Mouse (Mus musculus) E14TG2a.4 (cell line): ENCODE measurements around the gene Thsd7a.

Source experiments
- CTCF ChIP-seq: conservative IDR thresholded peaks from 2 replicates; pipeline ENCODE4 v1.5.1; 2014; ENCODE audit warnings: low read length
- NANOG ChIP-seq: IDR thresholded peaks from 2 replicates; pipeline ENCODE4 v1.6.1; 2014; ENCODE audit warnings: borderline replicate concordance, low read length, mixed read lengths
- POU5F1 ChIP-seq: IDR thresholded peaks from 2 replicates; pipeline ENCODE4 v1.6.1; 2014; ENCODE audit warnings: low read length, borderline replicate concordance

DNA sequence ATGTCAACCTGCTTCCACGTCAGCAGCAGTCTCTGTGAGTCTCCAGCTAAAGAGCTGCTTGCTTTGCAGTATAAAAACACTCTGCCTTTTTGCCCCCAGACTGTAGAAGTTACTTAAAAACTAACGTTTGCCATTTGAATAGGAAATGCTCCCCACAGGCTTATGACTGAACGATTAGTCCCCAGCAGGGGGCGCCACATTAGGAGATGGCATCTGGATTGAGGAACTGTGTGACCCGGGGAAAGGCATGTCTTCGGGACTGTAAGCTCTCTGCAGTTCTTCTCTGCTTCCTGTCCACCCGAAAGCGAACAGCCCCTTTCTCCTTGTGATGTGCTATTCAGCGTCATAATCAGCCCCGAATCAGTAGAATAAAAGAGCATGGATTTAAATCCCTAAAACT is 330.1 kb downstream of the Thsd7a start:
- TF ChIP-seq CTCF (peak; percentile 24), NANOG (no peak), POU5F1 (no peak)
